Mouse (Mus musculus): ENCODE results near the gene Tbc1d10b. TPM values are rescaled to one million over a fixed set of nuclear protein-coding genes. Genes with fewer than 3 reads are reported as not detected.
A peak's percentile ranks its signal among the peaks of the same experiment; 100 is the strongest.

Tbc1d10b gene
- total RNA-seq, 1 experiment from 2014 or later = 36.4 TPM

DNA sequence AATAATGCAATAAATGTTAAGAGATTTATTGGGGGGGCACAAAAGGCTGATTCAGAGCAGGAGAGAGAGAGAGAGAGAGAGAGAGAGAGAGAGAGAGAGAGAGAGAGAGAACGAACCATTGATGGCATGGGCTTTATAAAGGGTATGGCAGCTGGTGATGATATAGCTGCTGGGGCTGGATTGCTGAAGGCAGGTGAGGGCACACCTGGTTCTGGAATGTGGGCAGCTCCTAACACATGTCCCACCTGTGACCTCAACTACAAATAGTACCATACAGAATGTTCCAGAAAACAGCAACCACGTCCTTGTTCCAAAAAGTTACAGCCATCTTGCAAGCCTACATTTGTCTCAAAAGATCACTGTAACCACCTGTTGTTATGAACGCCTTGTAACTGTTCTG, 23.1 kb upstream of the Tbc1d10b start:
- ATAC-seq (replicated peaks in 1 of 2; ENCODE audit: insufficient read depth in 1 of 2, low FRiP score in 2 of 2, low TSS enrichment in 1 of 2, low read depth in 1 of 2, poor library complexity in 2 of 2, severe bottlenecking in 2 of 2) = no peak

DNA sequence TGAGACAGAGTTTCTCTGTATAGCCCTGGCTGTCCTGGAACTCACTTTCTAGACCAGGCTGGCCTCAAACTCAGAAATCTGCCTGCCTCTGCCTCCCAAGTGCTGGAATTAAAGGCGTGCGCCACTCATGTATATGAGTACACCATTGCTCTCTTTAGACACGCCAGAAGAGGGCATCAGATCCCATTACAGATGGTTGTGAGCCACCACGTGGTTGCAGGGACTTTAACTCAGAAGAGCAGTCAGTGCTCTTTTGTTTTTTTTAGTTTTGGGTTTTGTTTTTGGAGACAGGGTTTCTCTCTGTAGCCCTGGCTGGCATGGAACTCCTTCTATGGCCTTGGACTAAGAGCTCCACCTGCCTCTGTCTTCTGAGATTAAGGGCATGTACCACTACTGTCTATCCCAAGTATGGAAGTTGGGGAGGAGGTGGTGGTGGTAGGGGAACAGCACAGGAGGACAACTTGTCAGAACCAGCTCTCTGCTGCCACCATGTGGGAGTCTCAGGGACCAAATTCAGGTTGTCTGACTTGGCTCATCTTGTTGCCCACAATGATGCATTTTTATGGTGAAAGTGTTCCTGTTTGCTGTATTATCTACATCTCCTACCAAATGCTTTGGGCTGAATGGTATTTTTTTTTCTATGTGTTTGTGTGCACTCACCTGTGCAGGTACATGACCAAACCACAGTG, 20.5 kb upstream of the Tbc1d10b start:
- peak; percentile 77 to 79 for ATAC-seq (replicated peaks in 1 of 2; ENCODE audit: insufficient read depth in 1 of 2, low FRiP score in 2 of 2, low TSS enrichment in 1 of 2, low read depth in 1 of 2, poor library complexity in 2 of 2, severe bottlenecking in 2 of 2)

DNA sequence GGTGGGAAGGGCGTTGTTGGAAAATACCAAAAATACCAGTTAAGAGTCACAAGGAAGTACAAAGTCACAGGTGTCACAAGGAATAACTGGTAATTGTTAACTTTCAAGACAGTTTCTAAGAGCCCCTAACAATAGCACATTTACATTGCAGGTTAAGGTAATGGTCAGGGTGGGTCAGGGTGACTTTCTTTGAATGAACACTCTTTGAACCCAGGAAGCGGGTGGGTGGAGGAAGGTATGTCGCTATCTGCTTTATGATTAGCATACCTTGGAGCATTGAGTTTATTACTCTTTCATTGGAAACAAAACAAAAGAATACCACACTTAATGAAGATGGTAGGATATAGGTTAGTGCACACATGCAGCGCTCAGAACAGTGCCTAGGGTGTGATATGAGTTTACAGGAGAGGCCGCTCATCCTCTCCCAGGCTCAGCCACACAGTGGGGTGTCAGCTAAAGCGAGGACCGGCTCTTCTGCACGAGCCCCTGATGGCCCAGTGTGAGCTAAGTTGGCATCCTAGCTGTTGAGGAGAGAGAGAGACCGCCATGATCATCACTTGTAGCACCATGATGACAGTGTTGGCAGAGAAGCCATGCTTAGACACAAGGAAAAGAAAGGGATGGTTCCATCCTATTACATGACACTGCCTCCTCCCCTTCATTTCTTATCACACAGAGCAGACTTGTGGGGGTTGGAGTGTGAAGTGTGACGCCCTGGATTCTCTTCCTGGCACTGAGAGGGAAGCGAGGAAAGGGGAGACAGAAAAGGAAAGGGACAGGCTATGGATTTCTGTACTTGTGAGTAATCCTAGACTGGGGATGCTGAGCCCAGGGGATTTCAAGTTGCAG, 17.1 kb upstream of the Tbc1d10b start:
- no peak for ATAC-seq (replicated peaks in 1 of 2; ENCODE audit: insufficient read depth in 1 of 2, low FRiP score in 2 of 2, low TSS enrichment in 1 of 2, low read depth in 1 of 2, poor library complexity in 2 of 2, severe bottlenecking in 2 of 2)

DNA sequence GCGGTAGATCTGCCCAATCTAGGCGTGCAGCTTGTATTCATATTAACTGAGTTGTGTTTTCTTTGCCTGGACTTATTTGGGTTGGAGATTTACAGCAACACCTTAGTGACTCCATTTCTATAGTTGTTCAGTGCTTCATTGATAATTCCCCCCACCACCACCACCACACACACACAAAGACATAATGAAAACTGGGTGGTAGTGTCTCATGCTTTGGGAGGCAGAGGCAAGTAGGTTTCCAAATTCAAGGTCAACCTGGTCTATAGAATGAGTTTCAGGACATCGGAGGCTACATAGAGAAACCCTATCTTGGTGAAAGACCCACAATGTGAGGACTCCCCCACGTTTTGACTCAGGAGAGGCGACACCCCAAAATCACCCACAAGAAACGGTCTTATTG, 16.3 kb upstream of the Tbc1d10b start:
- no peak for ATAC-seq (replicated peaks in 1 of 2; ENCODE audit: insufficient read depth in 1 of 2, low FRiP score in 2 of 2, low TSS enrichment in 1 of 2, low read depth in 1 of 2, poor library complexity in 2 of 2, severe bottlenecking in 2 of 2)

DNA sequence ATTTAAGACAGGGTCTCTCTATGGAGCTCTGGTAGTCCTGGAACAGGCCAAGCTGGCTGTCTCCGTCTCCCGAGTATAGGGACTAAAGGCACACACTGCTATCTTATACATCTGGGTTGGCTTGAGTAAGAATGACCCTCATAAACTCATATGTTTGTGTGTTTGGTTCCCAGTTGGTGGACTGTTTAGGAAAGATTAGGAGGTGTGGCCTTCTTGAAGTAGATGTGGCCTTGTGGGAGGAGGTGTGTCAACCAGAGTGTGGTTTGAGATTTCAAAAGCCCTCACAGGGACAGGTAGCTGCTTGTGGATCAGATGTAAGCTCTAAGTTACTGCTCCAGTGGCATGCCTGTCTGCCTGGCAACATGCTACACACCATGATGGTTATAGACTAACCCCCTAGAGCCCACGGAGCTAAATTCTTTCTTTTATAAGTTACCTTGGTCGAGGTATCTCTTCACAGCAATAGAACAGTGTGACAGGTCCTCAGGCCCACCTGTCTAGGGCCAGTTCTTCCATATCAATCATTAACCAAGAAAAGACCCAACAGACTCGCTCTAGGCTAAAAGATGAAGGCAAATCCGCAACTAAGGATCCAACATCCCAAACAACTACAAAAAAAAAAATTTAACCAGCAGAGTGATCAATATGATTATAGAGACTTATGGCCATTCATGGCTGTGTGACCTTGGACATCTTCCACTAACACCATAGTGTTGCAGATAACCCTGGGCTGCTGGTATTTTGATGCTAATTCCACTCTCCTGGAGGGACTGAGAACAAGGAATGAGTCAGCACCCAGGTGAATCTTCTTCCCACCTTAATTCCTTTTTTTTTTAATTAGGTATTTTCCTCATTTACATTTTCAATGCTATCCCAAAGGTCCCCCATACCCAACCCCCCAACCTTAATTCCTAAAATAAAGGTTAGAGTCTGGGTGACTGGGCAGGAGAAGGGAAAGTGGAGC, 15.5 kb upstream of the Tbc1d10b start:
- no peak for ATAC-seq (replicated peaks in 1 of 2; ENCODE audit: insufficient read depth in 1 of 2, low FRiP score in 2 of 2, low TSS enrichment in 1 of 2, low read depth in 1 of 2, poor library complexity in 2 of 2, severe bottlenecking in 2 of 2)

DNA sequence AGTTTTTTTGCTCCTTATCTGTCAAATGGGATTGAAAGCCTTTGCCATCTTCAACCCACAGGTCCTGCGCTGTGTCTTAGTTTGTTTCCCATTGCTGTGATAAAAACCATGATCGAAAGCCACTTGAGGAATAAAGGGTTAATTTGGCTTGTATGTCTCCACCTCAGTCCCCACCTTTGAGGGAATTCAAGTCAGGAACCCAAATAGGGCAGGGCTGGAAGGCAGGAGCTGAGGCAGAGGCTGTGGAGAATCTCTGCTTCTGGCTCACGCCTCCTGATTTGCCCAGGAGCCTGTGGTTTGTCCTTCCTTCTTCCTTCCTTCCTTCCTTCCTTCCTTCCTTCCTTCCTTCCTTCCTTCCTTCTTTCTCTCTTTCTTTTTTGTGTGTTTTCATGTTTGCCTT, 14.8 kb upstream of the Tbc1d10b start:
- ATAC-seq (replicated peaks in 1 of 2; ENCODE audit: insufficient read depth in 1 of 2, low FRiP score in 2 of 2, low TSS enrichment in 1 of 2, low read depth in 1 of 2, poor library complexity in 2 of 2, severe bottlenecking in 2 of 2) = no peak

DNA sequence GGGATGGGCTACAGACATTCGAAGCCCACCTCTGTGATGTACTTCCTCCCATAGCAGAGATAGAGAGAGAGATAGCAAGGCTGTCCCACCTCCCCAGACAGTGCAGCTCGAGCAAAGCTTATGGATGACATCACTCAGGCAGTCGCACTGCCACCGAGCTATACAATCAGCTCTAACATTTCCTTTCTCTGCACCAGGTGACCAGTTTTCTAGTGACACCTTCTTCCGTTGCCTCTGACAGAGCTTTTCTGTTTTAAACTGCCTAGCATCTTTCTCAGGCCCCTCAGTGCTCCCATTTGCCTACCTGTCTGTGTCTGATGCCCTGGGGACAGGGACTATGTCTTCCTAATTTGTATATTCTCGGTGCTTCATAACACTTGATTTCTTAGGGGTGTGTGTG, 12.2 kb upstream of the Tbc1d10b start:
- ATAC-seq (replicated peaks in 1 of 2; ENCODE audit: insufficient read depth in 1 of 2, low FRiP score in 2 of 2, low TSS enrichment in 1 of 2, low read depth in 1 of 2, poor library complexity in 2 of 2, severe bottlenecking in 2 of 2) = no peak

DNA sequence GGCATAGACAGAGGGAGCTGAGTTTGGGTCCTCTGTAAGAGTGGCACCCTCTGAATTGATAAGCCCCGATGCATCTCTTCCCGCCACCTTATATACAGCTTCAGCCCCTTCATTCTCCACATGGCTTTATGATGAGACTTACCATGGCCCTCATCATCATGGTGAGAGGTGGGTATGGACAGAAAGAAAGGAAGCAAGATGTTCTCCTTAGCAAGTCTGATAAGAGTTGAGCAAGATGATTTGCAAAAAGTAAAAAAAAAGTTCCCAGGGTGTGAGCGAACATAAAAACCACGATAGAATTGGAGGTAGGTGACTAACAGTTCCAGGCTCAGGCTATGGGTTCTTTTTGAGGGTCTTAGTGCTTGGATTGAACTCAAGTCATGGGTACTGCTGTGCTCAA, 10.4 kb upstream of the Tbc1d10b start:
- peak; percentile 3 to 32; a peak in 2 of 4 replicates for ATAC-seq (replicated peaks in 1 of 2; ENCODE audit: insufficient read depth in 1 of 2, low FRiP score in 2 of 2, low TSS enrichment in 1 of 2, low read depth in 1 of 2, poor library complexity in 2 of 2, severe bottlenecking in 2 of 2)

DNA sequence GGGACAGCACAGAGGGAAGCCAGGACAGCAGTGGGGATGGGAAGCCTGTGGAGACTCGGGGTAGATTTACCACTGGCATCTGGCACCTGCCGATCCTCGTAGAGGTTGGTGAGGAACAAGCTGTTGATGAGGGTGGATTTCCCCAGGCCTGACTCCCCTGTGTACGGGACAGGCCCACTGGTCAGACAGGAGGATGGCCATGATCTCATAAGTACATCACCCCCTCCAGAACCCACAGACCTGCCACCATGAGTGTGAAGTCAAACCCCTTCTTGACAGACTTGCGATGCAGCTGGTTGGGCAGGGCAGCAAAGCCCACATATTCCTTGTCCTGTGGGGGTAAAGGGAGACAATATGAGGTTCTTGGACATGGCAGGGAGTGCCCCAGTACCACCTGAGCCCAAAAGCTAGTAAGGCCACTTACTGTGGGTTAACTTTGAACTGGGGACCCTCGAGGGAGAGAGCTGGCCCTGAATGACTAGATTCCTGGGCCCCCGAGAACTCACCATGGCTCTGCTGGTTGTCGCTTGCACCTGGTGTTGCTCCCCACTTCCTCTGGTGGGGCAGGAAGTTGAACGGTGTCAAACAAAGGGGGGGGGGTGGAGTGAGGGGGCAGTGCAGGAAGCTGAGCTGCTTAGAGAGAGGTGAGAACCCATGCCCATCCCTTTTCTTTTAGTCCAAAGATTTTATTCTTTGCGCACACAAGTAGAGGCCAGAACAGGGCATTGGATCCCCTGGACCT, 9.8 kb upstream of the Tbc1d10b start:
- ATAC-seq (replicated peaks in 1 of 2; ENCODE audit: insufficient read depth in 1 of 2, low FRiP score in 2 of 2, low TSS enrichment in 1 of 2, low read depth in 1 of 2, poor library complexity in 2 of 2, severe bottlenecking in 2 of 2) = peak; percentile 49 to 68; a peak in 3 of 4 replicates

DNA sequence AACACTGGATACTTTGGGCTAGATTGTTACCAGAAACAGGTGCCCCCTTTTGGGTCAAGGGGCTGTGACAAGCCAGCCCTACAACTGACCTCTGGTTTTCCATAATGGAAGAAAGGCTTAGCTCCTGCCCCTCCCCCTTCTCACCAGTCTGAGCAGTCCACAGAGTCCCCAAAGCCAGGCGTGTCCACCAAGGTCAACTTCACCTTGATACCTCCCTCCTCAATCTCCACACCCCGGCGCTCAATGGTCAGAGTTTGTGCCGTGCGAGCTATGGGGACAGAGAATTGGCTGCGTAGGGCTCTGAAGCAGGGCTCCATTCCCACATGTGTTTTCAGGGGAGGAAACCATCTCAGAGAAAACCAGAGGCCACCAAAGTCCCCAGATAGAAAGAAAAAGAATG, 9.2 kb upstream of the Tbc1d10b start:
- no peak for ATAC-seq (replicated peaks in 1 of 2; ENCODE audit: insufficient read depth in 1 of 2, low FRiP score in 2 of 2, low TSS enrichment in 1 of 2, low read depth in 1 of 2, poor library complexity in 2 of 2, severe bottlenecking in 2 of 2)

DNA sequence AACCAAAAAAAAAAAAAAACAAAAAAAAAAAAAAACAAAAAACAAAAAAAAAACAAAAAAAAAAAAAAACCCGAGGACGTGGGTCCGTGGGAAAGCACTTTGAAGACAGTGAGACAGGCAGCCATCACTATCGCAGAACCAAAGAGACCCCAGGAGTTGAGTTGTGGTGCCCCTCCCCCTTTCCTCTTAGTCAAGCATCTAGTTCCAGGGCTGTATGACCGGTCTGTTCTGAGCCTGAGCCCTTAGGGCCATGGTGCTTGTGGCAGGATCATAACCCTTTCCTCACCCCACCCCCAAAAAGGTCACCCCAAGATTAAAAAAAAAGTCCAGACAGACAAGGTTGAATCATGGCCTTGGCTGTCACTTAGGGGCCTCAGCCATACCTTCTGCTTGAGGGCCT, 8.0 kb upstream of the Tbc1d10b start:
- no peak for ATAC-seq (replicated peaks in 1 of 2; ENCODE audit: insufficient read depth in 1 of 2, low FRiP score in 2 of 2, low TSS enrichment in 1 of 2, low read depth in 1 of 2, poor library complexity in 2 of 2, severe bottlenecking in 2 of 2)

DNA sequence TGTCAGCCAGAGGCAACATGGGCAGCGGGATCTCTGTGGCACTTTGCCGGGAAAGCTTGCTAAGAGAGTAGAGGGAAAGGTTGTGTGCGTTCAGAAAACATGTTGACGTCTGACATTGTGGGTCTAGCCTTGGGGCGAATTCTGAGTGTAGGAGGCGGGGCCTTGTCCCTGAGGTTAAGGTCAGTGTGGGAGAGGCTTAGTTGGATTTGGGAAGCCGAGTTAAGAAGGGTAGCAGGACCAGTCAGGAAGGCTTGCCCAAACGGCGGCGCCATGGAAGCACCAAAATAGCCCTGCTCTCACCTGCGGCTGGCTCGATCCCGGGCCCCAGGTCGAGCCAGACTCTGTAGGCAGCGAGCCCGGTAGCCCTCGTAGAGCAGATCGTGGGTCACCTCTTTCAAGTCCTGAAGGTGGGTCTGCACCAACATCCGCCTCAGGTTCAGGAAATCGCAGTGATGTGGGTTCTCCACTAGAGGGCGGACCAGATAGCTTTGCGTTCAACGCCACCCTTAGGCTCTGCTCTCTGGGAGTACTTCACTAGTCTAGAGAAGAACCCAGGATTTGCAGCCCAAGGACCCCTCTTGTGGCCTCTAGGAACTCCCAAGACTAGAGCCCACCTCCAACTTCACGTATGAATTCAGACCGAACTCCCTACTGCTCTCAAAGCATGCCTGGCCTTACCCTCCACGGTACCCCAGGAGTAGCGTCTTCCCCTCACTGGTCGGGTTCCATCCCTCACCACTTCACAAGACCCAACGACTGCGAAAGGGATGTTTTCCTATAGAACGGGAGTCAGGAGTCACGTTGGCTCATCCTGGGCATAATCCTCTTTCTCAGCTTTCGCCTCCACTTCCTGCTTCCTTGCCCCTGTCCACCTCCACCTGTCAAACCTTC, 7.0 kb upstream of the Tbc1d10b start:
- ATAC-seq (replicated peaks in 1 of 2; ENCODE audit: insufficient read depth in 1 of 2, low FRiP score in 2 of 2, low TSS enrichment in 1 of 2, low read depth in 1 of 2, poor library complexity in 2 of 2, severe bottlenecking in 2 of 2) = peak; percentile 65

DNA sequence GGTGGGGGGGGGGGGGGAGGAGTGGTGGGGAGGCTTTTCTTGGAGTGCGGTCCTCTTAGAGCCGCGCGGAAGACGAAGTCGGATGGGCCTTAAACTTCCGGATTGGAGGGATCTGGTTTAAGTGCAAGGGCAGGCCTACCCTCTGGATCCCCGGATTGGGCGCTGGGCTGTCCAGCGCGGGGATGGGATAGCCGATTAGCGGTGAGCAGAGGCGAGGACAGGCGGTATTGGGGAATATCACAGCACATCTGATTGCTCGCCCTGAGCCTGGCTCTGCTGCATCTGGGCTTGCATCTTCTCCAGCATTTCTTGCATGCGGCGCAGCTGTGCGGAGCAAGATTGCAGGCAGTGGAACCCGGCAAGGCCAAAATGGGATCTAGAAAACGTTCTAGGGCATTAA, 6.3 kb upstream of the Tbc1d10b start:
- ATAC-seq (replicated peaks in 1 of 2; ENCODE audit: insufficient read depth in 1 of 2, low FRiP score in 2 of 2, low TSS enrichment in 1 of 2, low read depth in 1 of 2, poor library complexity in 2 of 2, severe bottlenecking in 2 of 2) = no peak

DNA sequence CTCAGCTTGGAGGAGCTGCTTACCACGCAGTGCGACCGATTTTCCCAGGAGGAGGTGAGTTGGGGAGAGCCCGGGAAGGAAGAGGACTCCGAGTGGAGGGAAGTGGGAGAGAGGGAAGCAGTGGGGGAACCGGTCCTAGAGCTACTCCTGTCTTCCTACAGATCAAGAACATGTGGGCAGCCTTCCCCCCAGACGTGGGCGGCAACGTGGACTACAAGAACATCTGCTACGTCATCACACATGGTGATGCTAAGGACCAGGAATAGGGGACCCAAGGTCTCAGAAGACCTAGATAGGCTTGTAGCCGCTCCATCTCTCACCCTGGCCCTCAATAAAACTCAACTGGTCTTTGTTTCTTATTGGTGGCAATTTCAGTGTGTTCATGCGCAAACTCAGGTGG, 5.7 kb upstream of the Tbc1d10b start:
- no peak for ATAC-seq (replicated peaks in 1 of 2; ENCODE audit: insufficient read depth in 1 of 2, low FRiP score in 2 of 2, low TSS enrichment in 1 of 2, low read depth in 1 of 2, poor library complexity in 2 of 2, severe bottlenecking in 2 of 2)

DNA sequence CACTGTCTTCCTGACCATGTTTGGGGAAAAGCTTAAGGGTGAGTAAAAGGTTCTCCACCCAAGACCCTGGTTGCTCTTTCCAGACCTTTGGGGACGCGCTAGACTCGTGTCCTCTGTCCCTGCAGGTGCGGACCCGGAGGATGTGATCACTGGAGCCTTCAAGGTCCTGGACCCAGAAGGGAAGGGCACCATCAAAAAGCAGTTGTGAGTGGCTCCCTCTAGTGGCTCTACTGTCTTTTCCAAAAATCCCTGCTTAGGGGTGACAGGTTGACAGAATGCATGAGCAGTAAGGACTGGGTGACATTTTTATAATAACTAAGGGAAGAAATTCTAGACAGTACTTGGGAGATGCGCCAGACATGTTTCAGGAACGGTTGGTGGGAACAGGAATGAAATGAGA, 5.2 kb upstream of the Tbc1d10b start:
- ATAC-seq (replicated peaks in 1 of 2; ENCODE audit: insufficient read depth in 1 of 2, low FRiP score in 2 of 2, low TSS enrichment in 1 of 2, low read depth in 1 of 2, poor library complexity in 2 of 2, severe bottlenecking in 2 of 2) = no peak
